Mouse (Mus musculus): ENCODE results near the gene Mpig6b. TPM values are rescaled to one million over a fixed set of nuclear protein-coding genes. Genes with fewer than 3 reads are reported as not detected.

Gene Mpig6b
- polyA plus RNA-seq, 1 experiment from 2014 or later = 0.46 TPM

DNA sequence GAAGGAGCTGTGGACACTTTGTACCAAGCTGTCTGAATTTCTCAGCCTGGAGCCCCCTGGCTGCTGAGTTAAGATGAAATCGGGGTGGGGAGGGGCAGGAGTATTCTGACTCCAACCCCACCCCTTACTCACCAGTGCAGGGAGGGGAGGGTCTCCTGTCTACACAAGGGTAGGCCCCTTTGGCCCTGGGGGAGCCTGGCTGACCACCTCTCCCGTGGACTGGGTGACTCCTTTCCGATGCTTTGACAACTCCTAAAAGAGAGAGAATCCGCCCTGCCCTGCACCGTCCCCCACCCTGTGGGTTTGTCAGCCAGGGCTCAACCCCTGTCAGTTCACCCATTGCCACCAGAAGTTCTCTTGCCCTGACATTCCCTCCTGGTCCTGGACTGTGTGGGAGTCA is 39.8 kb downstream of the Mpig6b start:
- Histone ChIP-seq H3K27me3 (ENCODE audit: control insufficient read depth, insufficient read depth, low read length) (no peaks in the 10 kb centered on the region), H3K4me3 (ENCODE audit: low read length) (no peak overlapping the region), H3K36me3 (ENCODE audit: control insufficient read depth, insufficient read depth, low read length) (no peaks in the 10 kb centered on the region), H3K27ac (ENCODE audit: low read depth, low read length) (no peak overlapping the region), H3K9me3 (ENCODE audit: control insufficient read depth, low read length) (no peaks in the 10 kb centered on the region), H3K9ac (ENCODE audit: low read depth, low read length) (no peak overlapping the region), H3K4me1 (ENCODE audit: control insufficient read depth, insufficient read depth, low read length) (peaks cover 21% of the 10 kb centered on the region), H3K4me2 (replicated peaks; ENCODE audit: low read depth, low read length) (no peak overlapping the region)
- 0 out of 2 replicates have a peak, but pooled peaks have one; percentile 14 for ATAC-seq (ENCODE audit: low FRiP score, low TSS enrichment)
- 56% methylated on average over 5 of the region's 5 CpGs for WGBS

DNA sequence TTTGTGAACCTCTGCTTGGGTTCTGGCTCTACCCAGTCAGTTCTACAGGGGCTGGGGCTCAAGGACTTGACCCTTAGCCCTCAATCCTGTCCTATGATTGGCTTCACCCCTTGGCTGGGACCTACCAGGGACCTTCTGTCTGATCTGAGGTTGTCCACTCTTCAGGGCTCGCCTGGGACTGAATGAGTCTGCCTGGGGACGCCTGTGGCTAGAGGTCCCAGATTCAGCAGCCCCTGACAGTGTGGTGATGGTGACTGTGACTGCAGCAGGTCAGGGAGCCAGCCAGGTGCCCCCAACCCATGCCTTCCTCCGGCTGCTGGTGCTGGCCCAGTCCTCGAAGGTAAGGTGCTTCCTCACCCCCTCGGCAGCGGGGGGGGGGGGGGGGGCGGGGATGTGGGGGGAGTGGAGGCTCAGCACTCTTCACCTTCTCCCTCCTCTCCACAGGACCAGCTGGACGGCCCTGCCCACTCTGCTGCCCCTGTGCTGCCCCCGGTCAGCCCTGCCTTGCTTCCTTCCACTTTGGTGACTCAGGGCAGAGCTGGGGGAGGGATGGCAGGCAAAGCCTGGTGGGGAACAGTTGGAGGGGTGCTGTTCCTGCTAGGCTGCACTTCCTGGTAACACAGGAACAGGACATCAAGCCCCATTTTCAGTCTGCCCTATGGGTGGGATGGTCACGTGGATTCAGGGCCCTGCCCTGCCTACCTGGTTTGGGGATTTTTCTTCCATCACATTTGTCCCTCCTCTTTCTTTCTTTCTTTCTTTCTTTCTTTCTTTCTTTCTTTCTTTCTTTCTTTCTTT is 41.1 kb downstream of the Mpig6b start:
- Histone ChIP-seq H3K27ac (ENCODE audit: low read depth, low read length) (no peak overlapping the region), H3K9ac (ENCODE audit: low read depth, low read length) (no peak overlapping the region), H3K4me2 (replicated peaks; ENCODE audit: low read depth, low read length) (no peak overlapping the region), H3K4me1 (ENCODE audit: control insufficient read depth, insufficient read depth, low read length) (peaks cover 21% of the 10 kb centered on the region), H3K27me3 (ENCODE audit: control insufficient read depth, insufficient read depth, low read length) (no peaks in the 10 kb centered on the region), H3K9me3 (ENCODE audit: control insufficient read depth, low read length) (no peaks in the 10 kb centered on the region), H3K36me3 (ENCODE audit: control insufficient read depth, insufficient read depth, low read length) (no peaks in the 10 kb centered on the region), H3K4me3 (ENCODE audit: low read length) (no peak overlapping the region)
- no peak for ATAC-seq (ENCODE audit: low FRiP score, low TSS enrichment)
- WGBS = 66% methylated on average over 7 of the region's 10 CpGs

DNA sequence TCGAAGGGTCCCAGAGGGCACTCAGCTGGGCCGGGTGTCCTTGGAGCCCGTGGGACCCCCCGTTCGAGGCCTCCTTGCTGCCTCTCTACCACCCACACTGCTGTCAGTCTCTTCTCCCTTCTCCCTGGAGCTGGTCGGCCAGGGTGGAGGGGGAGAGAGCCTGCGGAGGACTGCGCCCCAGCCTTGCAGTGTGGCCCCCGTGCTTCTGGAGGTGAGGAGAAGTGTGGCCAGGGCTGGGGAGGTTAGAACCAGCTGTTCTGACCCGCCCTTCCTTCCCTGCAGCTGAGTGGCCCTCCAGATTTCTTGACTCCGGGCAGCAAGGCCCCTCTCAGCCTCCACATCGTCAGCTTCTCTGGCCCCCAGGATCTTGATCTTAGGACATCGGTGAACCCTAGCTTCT is 41.7 kb downstream of the Mpig6b start:
- no peak for ATAC-seq (ENCODE audit: low FRiP score, low TSS enrichment)
- 74% methylated on average over 13 of the region's 13 CpGs for WGBS
- Histone ChIP-seq H3K4me2 (replicated peaks; ENCODE audit: low read depth, low read length) (no peak overlapping the region), H3K4me1 (ENCODE audit: control insufficient read depth, insufficient read depth, low read length) (peaks cover 16% of the 10 kb centered on the region), H3K9ac (ENCODE audit: low read depth, low read length) (no peak overlapping the region), H3K27me3 (ENCODE audit: control insufficient read depth, insufficient read depth, low read length) (no peaks in the 10 kb centered on the region), H3K36me3 (ENCODE audit: control insufficient read depth, insufficient read depth, low read length) (no peaks in the 10 kb centered on the region), H3K9me3 (ENCODE audit: control insufficient read depth, low read length) (no peaks in the 10 kb centered on the region), H3K27ac (ENCODE audit: low read depth, low read length) (no peak overlapping the region), H3K4me3 (ENCODE audit: low read length) (no peak overlapping the region)

DNA sequence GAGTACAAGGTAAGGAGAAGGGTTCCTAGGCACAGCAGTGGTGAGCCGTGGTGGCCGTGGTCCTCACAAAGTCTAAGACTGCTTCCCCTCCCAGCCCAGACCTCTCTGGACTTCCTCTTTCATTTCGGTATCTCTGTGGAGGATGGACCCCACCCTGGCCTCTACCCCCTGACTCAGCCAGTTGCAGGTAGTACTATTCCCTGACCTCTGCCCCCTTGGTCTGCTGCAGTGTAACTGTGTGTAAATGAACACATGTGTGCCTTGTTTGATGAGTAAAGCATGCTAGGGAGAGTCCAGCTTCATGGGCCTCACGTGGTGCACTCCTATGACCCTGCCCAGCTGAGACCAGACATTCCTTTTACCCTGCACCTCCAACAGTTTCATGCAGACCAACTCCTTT is 42.2 kb downstream of the Mpig6b start:
- no peak for ATAC-seq (ENCODE audit: low FRiP score, low TSS enrichment)
- 70% methylated on average over 4 of the region's 4 CpGs for WGBS

DNA sequence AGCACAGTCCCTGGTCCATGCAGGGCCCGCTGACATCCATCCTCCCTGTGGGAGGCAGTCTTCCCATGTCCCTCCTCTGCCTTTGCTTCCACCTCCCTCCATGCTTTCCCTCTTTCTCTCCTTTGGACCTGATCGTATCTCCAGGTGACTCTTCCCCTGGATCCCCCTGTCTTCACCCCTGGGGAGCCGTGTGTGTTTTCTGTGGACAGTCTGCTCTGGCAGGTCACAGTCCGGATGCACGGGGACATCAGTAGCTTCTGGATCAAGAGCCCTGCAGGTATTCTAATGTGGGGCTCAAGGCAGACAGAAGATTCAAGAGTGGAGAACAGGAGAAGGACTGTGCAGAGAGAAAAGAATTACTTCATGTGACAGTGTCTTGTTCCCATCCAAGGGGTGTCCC is 42.8 kb downstream of the Mpig6b start:
- 85% methylated on average over 5 of the region's 5 CpGs for WGBS
- H3K9me3 ChIP-seq (ENCODE audit: control insufficient read depth, low read length) = no peaks in the 10 kb centered on the region
- no peak overlapping the region for H3K27ac ChIP-seq (ENCODE audit: low read depth, low read length)
- ATAC-seq (ENCODE audit: low FRiP score, low TSS enrichment) = no peak
- H3K4me2 ChIP-seq (replicated peaks; ENCODE audit: low read depth, low read length) = no peak overlapping the region
- no peaks in the 10 kb centered on the region for H3K27me3 ChIP-seq (ENCODE audit: control insufficient read depth, insufficient read depth, low read length)
- H3K36me3 ChIP-seq (ENCODE audit: control insufficient read depth, insufficient read depth, low read length) = no peaks in the 10 kb centered on the region
- H3K4me1 ChIP-seq (ENCODE audit: control insufficient read depth, insufficient read depth, low read length) = peaks cover 16% of the 10 kb centered on the region
- no peak overlapping the region for H3K4me3 ChIP-seq (ENCODE audit: low read length)
- no peak overlapping the region for H3K9ac ChIP-seq (ENCODE audit: low read depth, low read length)

More for the DNA sequence above, 42.2 kb downstream of the Mpig6b start:
- no peak overlapping the region for H3K9ac ChIP-seq (ENCODE audit: low read depth, low read length)
- H3K4me1 ChIP-seq (ENCODE audit: control insufficient read depth, insufficient read depth, low read length) = peaks cover 16% of the 10 kb centered on the region
- no peak overlapping the region for H3K4me3 ChIP-seq (ENCODE audit: low read length)
- H3K4me2 ChIP-seq (replicated peaks; ENCODE audit: low read depth, low read length) = no peak overlapping the region
- H3K36me3 ChIP-seq (ENCODE audit: control insufficient read depth, insufficient read depth, low read length) = no peaks in the 10 kb centered on the region
- H3K27ac ChIP-seq (ENCODE audit: low read depth, low read length) = no peak overlapping the region
- H3K27me3 ChIP-seq (ENCODE audit: control insufficient read depth, insufficient read depth, low read length) = no peaks in the 10 kb centered on the region
- no peaks in the 10 kb centered on the region for H3K9me3 ChIP-seq (ENCODE audit: control insufficient read depth, low read length)

DNA sequence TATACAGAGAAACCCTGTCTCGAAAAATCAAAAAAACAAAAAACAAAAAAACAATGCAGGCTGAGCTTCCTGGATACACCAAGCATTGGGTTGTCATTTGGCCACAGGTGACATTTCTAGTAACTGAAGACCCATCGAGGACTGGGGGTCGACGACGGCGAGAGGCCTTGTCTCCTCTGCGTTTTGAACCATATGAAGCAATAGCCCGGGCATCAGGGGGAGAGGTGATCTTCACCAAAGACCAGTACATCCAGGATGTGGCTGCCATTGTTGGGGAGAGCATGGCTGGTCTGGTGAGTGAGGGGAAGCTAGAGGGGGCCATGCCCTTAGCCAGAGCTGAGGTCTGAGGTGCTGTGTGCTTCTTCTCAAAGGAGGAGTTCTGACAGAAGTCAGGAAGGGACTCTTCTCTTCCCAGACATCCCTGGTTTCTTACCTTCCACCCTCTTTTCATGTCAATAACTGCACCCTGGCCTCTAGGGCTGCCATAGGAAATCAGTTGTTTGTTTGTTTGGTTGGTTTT is 43.4 kb downstream of the Mpig6b start:
- Histone ChIP-seq H3K4me2 (replicated peaks; ENCODE audit: low read depth, low read length) (no peak overlapping the region), H3K4me3 (ENCODE audit: low read length) (no peak overlapping the region), H3K9ac (ENCODE audit: low read depth, low read length) (no peak overlapping the region), H3K9me3 (ENCODE audit: control insufficient read depth, low read length) (no peaks in the 10 kb centered on the region), H3K36me3 (ENCODE audit: control insufficient read depth, insufficient read depth, low read length) (no peaks in the 10 kb centered on the region), H3K27me3 (ENCODE audit: control insufficient read depth, insufficient read depth, low read length) (no peaks in the 10 kb centered on the region), H3K27ac (ENCODE audit: low read depth, low read length) (no peak overlapping the region), H3K4me1 (ENCODE audit: control insufficient read depth, insufficient read depth, low read length) (peaks cover 16% of the 10 kb centered on the region)
- no peak for ATAC-seq (ENCODE audit: low FRiP score, low TSS enrichment)
- WGBS = 92% methylated on average over 8 of the region's 8 CpGs

DNA sequence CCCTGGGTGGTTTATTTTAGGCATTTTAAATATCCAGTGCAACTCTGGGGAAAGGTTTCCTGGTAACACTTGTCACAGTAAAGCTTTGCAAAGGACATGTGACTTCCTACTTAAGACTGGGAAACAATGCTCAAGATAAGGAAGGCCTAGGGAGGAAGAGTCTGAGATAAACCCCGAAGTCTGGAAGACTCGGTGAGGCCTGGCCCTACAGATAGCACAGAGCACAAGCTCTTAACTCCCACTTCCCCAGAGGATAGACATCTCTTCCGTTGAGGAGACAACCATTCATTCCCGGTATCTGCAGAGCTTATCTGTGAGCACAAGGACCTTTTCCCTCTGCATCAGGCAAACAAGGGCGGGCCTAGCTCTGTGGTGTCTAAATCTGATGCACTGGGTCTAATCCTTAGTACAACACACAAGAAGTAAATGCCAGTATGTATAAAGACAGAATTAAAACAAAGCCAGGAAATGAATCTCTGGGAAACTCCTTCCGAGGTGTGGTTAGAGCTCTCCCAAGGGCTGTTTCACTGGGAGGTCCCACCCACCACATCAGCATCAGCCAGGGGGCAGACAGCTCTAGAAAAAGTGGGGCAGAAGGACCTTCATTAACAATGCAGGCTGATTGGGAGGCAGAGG is 44.0 kb downstream of the Mpig6b start:
- Histone ChIP-seq H3K27me3 (ENCODE audit: control insufficient read depth, insufficient read depth, low read length) (no peaks in the 10 kb centered on the region), H3K4me1 (ENCODE audit: control insufficient read depth, insufficient read depth, low read length) (peaks cover 16% of the 10 kb centered on the region), H3K36me3 (ENCODE audit: control insufficient read depth, insufficient read depth, low read length) (no peaks in the 10 kb centered on the region; the same call in 1 of the 2 replicates), H3K4me2 (replicated peaks; ENCODE audit: low read depth, low read length) (no peak overlapping the region), H3K27ac (ENCODE audit: low read depth, low read length) (peak overlapping the region; percentile 73; the same call in 1 of the 2 replicates), H3K9me3 (ENCODE audit: control insufficient read depth, low read length) (no peaks in the 10 kb centered on the region), H3K4me3 (ENCODE audit: low read length) (no peak overlapping the region), H3K9ac (ENCODE audit: low read depth, low read length) (no peak overlapping the region)
- WGBS = 66% methylated on average over 6 of the region's 6 CpGs
- ATAC-seq (ENCODE audit: low FRiP score, low TSS enrichment) = no peak

DNA sequence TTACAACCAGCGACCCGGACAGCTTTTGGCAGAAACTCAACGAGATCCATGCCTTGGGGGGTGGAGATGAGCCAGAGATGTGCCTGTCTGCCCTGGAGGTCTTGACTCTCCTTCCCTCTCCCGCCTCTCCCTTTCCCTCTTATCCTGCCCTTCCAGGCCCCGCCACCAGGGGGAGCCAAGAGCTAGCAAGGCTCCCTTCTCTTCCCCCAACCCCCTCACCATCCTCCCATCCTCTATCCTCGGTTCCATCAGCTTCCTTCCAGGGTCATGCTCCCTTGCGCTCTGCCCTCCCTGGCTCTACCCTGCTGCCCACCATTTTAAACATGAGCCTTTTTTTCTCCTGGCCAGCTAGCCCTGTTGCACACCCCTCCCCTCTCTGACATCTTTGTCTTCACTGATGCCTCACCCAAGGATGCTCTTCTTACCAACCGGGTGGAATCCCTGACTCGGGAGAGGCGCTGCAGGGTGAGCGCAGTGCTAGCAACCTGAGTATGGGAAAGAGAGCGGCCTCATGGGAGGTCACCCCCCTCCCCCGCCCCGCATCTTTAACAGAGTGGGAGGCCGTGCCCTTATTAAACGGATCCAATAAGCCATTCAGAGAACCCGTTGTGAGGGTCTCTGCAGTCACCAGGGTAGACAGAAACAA is 44.7 kb downstream of the Mpig6b start:
- no peak overlapping the region for H3K9ac ChIP-seq (ENCODE audit: low read depth, low read length)
- 0 out of 2 replicates have a peak overlapping the region, but pooled peaks have one; percentile 10 for H3K4me3 ChIP-seq (ENCODE audit: low read length)
- peaks cover 14% of the 10 kb centered on the region for H3K4me1 ChIP-seq (ENCODE audit: control insufficient read depth, insufficient read depth, low read length)
- 8% methylated on average over 17 of the region's 17 CpGs for WGBS
- peaks cover 2% of the 10 kb centered on the region; the same call in 1 of the 2 replicates for H3K36me3 ChIP-seq (ENCODE audit: control insufficient read depth, insufficient read depth, low read length)
- H3K27me3 ChIP-seq (ENCODE audit: control insufficient read depth, insufficient read depth, low read length) = no peaks in the 10 kb centered on the region
- no peaks in the 10 kb centered on the region for H3K9me3 ChIP-seq (ENCODE audit: control insufficient read depth, low read length)
- peak overlapping the region; percentile 73; the same call in 1 of the 2 replicates for H3K27ac ChIP-seq (ENCODE audit: low read depth, low read length)
- peak overlapping the region; percentile 21; the same call in 1 of the 2 replicates for H3K4me2 ChIP-seq (replicated peaks; ENCODE audit: low read depth, low read length)
- ATAC-seq (ENCODE audit: low FRiP score, low TSS enrichment) = peak; percentile 70
